Mouse (Mus musculus): ENCODE measurements around the gene Pou2f2.

DNA sequence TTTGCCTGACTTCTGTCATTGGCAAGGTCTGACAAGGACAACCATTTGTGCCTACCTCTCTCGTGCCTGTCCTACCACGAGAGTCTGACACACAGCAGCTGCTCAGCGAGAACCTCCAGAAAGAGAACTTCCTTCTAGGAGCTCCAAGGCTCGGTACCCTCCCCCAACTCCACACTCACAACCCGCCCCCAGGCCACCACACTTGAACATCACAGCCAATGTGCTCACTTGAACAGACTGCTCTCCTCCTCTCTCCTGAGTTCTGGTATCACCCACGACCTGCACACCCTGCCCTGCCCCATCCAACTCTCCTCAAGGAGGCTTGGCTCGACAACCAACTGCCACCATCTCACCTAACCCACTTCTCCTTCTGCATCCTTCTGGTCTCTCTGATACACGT is 115.6 kb downstream of the Pou2f2 start:
- no peak for TF ChIP-seq CTCF (conservative IDR thresholded peaks at IDR 0.05; ENCODE audit: insufficient read depth, insufficient read length, low read depth, low read length)
- no peak for TF ChIP-seq POLR2A (IDR thresholded peaks at IDR 0.05; ENCODE audit: low read depth, low read length)
